Mouse (Mus musculus) retina, postnatal 1 day (tissue): ENCODE results near the gene Gm9945.
A peak's percentile ranks its signal among the peaks of the same experiment; 100 is the strongest.

ENCODE experiments used
- DNase-seq: peaks from one replicate; pipeline ENCODE4 v3.0.0-alpha.2; 2012

Gm9945 gene

DNA sequence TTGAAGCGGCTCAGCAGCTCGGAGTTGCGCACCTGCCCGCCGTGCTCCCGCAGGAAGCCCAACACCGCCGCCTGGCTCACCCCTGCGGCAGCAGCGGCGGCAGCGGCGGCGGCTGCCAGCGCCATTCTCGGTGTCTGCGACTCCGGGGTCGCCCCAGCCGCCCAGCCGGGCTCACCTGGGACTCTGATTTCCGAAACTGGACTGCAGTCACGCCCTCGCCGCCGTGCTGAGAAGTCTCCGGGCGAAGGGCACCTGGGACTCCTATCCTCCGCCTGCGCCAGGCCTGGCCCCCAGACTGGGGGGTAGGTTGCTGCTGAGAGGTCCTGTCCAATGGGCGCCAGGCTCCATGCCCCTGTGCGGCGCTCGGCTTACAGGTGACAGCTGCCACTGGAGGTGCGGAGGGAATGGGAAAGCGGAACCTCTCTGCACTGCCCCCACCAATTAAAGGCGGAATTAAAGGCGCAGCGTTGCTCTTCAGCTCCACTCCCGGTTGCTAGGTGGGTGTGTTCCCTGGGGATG is at the start of gene Gm9945, which contains the start of gene Sowaha:
Gm9945 (plus strand) TSS at position 384 of the 519 bp plus-strand sequence.
Sowaha (minus strand) TSS at position 492 of the 519 bp plus-strand sequence.
- peak; percentile 70 for DNase-seq

DNA sequence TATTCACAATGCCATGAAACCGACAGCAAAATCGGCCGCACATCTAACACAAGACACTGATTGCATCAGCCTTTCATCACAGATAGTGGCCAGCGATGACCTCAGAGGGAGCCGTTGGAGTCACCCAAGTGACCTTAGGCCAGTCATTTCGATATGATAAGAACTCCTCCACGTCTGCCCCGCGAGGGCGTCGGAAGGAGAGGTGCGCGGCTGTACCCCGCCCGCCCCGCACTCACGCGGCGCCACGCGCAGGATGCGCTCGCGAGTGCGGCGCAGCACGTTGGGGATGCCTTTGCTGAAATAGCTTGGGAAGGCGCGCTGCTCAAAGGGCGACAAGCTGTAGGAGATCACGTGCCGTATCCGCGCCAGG is 49.7 kb upstream of the Gm9945 start:
- no peak for DNase-seq

DNA sequence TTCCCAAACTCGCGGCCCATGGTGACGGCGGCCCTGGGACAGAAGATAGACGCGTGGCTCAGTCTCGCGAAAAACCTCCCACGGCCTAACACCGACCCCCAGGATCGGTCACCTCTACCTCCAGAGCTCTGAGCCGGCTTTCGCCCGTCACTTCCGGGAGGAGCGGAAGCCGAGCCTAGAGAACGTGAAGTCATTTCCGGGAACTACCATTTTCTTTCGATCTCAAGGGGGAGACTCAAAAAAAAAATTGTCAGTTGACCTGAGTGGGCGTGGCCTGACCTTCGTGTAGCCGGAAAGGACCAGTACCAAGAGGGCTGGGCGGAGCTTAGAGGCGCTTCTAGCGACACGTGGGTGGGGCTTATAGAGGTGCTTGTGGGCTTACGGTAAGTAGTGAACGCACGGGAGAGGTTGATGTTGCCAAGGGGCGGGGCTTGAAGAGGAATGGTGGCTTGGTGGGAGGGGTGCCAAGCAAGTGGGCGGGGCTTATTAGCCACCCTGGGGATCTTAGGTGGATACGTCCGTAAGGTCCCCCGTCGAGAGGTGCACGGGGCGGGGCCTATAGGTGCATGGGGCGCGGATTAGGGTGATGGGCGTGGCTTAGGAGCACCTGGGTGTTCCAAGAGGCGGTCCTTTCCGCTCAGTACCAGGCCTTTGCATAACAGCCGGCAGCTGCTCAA is 49.2 kb upstream of the Gm9945 start, which contains the start of the genes Uqcrq and Gdf9:
Uqcrq (minus strand) TSS at position 162 of the 677 bp plus-strand sequence.
Gdf9 (plus strand) TSS at position 354 of the 677 bp plus-strand sequence.
- DNase-seq: peak; percentile 100

DNA sequence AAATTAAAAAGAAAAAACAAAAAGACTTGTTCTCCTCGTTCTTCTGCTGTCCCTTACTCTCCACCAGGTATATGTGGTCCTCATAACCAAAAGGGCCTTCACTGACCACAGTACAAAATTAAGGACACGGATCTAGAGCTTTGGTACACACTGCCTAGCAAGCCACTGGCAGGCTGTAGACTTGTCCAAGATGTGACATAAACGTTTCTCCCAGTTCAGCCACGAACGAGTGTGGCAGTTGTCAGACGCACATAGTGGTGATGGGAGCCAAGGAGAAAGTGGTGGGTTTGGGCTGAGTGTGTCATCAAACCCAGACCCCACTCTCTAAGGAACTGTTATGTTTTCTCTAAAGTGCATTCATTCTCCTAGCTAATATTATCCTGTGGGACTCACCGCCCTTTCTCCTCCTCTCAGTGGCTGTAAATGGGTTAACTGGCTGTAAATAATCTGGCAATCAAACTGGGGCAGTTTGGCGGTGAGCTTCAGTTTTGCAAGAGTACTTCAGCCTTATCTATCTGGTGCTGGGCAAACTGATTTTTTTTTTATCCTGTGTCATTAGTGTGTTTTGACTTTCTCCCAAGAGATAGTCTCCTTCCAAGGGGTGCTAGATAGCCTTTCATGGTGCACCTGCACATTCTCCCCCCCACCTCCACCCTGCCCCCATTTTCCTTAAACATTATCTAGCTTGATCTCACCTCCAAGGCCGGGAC is 48.5 kb upstream of the Gm9945 start:
- DNase-seq: peak; percentile 48

DNA sequence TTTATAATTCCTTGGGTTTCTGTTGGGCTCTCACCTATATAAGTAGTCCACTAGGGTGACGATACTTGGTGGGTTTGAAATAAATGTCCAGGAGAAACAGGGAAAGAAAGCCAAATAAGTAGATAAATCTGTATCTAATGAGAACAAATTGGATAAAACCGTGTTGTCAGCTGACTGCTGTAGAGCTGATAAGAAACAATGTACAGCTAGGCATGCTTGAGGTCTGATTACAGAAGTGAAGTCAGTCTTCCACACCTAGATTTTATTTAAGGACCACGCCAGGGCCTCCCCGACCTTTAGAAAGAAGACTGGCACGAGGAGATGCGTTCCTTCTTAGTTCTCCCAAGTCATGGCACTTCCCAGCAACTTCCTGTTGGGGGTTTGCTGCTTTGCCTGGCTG is 46.9 kb upstream of the Gm9945 start:
- DNase-seq: no peak

DNA sequence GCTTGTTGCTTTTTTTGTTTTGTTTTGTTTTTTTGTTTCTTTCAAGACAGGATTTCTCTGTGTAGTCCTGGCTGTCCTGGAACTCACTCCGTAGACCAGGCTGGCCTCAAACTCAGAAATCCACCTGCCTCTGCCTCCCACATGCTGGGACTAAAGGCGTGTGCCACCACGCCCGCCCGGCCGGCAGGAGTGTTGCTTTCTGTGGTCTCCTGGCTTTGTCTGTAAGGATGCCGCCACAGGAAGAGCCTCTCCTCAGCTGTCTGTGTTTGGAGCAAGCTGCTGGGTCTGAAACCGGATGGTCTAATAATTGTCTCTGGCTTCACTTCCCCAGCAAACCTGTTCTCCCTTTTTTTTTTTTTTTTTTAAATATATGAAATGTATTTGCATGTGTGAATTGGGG is 44.5 kb upstream of the Gm9945 start:
- no peak for DNase-seq

DNA sequence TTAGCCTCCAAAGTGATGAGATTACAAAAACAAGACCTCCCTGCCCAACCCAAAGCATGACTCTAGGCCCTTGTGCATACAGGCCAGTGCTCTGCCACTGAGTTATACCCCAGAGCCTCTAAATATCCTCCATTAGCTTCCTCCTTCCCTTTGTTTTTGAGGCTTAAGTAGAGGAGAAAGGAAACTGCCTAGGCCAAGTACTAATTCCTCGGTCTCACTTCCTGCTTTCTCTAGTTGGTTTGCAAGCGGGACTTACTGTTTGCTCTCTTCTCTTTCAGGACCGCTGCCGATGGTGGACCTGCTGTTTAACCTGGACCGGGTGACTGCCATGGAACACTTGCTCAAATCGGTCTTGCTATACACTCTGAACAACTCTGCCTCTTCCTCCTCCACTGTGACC is 43.6 kb upstream of the Gm9945 start:
- no peak for DNase-seq

DNA sequence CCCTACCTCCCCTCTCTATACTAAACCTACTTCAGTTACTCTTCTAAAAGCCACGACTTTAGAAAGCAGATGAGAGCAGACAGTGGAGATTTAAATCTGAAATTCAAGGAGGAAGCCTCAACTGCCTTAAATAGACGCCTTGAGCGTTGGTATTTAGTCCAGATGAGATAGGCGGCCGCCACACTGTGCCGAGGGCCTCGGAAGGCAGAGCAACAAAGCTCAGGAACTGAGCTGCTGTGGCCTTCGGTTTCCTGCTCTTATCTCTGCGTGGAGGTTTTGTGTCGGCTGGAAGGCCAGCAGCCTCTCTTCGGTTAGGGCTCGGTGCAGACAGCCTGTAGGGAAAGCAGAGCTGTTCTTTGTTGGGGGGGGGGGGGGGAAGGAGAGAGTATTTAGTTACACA is 38.0 kb upstream of the Gm9945 start:
- no peak for DNase-seq

DNA sequence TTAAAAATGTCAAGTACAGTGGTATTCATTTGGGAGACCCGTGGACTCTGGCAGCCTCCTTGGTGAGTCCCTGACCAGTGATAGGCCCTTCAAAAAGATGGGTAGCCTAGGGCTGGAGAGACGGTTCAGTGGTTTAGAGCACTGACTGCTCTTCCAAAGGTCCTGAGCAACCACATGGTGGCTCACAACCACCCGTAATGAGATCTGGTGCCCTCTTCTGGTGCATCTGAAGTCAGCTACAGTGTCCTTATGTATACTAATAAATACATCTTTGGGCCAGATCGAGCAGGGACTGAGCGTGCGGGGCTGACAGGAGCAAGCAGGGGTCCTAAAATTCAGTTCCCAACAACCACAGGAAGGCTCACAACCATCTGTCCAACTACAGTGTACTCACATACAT is 36.1 kb upstream of the Gm9945 start:
- DNase-seq: peak; percentile 26

DNA sequence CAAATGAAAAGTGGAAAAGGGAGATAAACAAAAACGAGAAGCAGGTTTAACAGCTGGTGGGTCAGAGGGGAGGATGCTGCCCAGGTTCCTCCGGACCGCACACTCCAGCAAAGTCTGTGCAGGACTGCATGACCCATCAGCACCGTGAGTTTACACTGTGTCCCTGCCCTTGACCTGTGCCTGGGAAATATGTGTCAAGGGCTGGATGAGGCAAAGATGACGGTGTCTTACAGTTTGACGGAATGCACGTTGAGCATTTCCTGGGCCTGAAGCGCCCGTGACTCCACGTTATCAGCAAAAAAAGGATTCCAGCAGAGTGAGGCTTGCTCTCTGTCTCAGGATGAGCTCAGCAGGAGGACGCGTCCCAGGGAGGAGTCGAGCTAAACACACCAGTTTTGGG is 34.4 kb upstream of the Gm9945 start:
- no peak for DNase-seq

DNA sequence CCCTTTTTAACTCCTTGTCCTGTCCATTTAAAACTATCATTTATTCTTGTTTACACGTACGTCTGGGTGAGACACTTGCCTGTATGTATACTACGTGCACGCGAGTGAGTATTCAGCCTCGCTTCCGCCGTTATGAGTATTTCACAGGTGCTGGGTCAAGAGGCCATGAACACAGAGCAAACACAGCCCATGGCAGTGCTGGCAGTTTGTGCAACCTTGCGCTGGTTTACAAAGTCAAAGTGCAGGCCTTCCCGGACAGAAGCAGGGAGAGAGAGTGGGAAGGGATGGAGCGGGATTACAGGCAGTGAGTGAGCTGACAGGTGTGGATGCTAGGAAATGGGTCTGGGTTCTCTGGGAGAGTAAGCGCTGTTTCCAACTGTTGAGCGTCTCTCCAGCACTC is 33.8 kb upstream of the Gm9945 start:
- no peak for DNase-seq

DNA sequence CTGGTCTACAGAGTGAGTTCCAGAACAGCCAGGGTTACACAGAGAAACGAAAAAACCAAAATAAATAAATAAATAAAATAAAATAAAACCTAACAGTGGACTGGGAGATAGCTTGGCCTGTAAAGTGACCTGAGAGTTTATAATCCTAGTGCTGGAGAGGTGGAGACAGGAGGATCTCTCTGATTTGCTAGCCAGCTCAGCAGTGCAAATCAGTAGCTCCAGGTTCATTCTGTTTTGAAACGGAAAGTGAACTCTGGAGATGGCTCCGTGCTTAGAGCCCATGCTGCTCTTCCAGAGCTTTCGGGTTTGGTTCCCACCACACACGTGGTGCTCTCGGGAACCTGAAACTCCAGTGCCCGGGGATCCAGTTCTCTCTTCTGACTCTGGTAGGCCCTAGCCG is 32.0 kb upstream of the Gm9945 start:
- no peak for DNase-seq

DNA sequence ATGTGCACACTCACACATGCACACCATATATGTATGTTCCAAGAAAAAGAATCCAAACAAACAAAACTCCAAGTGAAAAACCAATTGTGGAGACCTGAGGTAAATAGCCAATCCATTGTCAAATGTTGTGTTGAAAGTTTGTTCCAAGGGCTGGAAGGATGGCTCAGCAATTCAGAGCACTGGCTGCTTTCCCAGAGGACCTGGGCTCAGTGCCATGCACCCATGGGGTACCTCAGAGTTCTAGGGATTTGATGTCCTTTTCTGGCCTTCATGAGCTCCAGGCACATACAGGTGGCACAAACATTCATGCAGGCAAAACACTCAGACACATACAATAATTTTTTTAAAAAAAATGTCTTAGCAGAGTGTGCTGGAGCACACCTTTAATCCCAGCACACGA is 31.4 kb upstream of the Gm9945 start:
- no peak for DNase-seq

DNA sequence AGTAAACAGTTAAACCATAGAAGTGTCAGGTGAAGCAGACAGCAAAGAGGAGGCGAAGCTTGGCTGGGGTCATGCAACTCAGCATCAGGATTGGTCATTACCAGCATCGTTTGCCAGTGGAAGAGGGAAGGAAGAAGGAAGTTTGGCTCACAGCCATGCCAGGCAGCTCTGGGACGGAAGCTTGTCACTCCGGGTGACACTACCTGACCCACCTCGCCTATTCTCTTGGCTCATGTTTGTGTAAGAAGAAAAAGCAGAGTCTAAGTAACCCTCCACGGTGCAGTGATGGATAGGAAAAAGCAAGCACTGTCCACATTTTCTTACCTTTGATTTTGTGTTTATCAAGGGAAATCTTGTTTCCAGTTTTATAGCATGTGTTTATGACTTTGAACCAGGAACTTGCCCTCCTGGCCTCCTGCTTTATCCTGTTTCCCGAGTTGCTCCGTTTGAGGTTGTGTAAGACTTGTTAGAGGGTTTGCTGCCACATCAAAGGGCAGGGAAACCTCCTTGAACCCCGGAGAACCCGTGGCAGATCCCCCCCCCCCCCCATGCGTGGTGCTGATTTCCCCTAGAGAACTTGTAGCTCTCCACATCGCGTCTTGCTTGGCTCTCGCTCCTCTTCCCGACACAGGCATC is 29.8 kb upstream of the Gm9945 start:
- no peak for DNase-seq

DNA sequence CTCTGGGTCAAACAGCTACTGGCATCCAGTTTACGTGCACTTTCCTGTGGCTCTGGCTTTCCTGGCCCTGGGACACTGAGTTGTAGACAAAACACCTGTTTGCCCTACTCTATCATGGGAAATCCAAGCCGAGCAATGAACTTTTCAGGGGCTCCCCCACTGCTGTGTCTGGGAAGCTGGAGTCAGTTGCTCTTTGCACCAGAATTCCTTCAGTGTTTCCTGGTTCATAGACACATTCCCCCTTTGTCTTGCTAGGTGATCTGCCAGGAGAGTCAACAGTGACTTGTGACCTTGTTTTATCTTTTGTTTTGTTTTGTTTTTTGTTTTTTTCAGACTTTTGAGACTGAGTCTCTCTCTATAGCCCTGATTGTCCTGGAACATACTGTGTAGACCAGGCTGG is 28.6 kb upstream of the Gm9945 start:
- DNase-seq: no peak

DNA sequence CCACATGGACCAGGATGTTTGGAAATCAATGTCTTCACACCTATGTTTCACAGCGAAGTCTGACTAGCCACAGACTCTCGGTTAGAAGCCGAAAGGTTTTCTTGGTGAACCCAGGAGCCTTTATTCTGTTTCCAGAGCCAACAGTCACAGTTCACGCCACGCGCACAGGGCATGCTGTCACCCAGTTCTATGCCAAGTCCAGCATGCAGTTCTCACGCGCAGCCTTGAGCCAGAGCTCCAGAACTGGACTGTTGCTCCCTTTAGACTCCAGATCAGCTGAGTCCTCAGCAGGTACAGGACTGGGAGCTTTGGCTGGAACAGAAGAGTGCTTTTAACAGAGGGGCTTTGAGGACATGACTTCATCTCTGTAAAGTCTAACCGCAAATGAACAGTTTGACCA is 27.6 kb upstream of the Gm9945 start:
- DNase-seq: no peak

DNA sequence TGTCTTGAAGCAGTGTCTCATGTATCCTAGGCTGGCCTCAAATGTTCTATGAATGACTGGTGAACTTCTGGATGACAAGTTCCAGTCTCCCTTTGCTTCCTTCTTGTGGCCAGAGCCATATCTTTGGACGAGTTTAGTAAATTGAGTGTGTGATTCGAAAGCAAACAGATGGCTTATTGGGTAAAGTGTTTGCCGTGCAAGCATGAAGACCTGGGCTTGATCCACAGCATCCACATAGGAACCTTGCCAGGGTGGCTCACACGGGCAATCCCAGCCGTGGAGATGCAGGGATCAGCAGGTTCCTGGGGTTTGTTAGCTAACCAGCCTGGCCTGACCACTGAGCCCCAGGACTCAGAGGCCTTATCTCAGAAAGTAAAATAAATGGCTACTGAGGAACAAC is 26.9 kb upstream of the Gm9945 start:
- no peak for DNase-seq

DNA sequence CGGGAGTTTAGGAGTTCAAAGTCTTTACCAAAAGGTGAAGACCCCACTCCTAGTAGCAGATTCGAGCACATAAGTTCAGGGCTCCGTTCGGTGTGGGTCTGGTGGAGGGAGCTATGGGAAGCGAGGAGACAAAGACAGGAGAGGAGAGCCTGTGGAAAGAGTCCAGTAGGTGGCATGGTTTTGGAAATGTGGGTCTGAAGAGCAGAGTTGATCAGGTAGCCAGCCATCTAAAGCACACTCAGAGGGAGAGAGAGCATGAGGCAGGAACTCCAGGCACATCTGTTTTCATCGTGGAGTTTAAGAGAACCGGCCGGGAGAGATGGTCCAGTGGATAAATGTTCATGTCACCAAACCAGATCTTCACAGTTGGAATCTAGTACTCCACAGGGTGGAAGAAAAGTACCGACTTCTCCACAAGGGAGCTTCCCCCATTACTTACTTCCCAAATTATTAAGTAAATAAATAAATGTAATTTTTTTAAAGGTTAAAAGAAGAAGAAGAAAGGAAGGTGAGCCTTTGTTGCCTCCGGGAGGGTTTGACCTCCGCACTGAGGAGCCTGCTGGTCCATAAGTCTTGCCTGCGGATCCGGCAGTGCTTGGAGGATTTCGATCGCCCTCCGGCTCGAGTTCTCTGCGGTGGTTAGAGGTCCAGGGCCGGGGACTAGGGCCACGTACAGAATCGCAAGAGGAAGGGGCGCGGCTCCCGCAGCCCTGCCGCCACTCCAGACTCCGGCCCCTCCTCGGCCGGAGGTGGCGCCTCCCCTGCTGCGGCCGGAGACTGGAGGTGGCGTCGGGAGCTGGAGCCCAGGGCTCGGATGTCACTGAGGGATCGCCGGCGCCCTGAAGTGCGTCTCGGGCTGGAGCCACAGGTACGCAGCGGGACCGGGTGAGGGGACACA is 23.2 kb upstream of the Gm9945 start, which contains the start of the genes Gm10447 and Shroom1:
Gm10447 (minus strand) TSS at position 637 of the 898 bp plus-strand sequence.
Shroom1 (plus strand) TSS at position 732 of the 898 bp plus-strand sequence.
- DNase-seq: peak; percentile 63

DNA sequence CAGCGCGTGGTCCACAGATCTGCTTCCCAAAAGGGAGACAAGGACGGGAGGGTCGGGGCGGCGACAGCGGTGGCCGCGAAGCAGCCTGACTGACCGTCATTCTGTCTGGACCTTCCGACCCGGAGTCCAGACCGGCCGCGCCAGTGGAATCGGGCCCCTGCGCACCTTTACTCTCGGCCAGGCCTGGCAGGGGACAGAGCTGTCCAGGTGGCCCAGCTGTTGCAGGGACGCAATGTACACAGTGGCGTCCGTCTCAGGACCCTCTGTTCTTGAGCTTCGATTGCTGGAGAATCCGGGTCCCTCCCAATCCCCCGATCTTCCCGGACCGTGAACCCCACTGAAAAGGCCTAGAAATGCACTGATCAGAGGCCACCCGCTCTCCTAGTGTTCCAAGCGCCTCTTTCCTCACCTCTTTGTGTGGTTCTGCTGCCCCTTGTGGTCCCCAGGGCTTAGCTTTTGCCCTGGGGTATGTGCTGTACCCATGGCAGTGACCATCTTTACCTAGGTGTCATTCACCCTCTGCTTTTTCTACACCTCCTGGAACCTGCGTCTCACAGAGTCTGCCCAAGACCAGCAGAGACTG is 22.5 kb upstream of the Gm9945 start:
- DNase-seq: peak; percentile 46

DNA sequence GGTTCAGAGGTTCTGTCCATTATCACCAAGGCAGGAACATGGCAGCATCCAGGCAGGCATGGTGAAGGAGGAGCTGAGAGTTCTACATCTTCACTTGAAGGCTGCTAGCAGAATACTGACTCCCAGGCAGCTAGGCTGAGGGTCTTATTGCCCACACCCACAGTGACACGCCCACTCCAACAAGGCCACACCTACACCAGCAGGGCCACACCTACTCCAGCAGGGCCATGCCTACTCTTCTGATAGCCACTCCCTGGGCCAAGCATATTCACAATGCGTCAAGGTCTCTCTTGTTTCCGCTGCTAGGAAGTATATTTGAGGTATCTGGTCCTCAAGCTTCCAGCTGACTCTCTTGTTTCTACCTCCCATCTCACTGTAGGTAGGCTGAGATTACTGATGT is 21.0 kb upstream of the Gm9945 start:
- no peak for DNase-seq

DNA sequence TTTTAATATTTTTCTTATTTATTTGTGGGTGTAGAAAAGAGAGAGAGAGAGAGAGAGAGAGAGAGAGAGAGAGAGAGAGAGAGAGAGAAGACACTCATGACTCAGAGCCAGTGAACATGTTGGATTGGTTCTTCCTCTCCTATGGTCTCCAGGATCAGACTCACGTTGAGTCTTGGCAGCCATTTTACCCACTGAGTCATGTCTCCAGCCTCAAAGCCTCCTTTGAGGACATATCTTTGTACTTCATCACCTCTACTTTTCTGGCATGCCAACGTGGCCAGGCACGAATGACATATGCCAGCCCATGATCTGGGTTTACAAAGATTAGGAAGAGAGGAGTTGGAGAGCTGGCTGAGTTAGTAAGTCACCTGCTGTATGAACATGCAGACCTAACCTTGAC is 19.8 kb upstream of the Gm9945 start:
- DNase-seq: no peak

DNA sequence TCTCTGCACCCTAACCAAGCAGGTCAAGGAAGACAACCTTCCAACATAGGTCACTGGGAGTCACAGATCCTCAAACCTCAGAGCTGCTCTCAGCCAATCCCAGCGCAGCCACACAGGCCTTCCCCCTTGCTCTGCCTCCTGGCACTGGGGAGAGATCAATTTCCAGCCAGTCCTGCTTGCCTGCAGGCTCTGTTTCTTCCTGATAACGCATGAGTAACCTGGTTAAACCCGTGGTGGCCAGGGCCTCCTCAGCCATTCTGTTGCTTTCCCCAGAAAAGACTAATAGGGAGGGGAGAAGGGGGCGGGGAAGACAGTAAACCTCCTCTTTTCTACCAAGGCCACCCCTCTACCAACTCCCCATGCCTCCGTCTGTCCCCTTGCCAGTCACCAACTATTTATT is 18.2 kb upstream of the Gm9945 start:
- peak; percentile 54 for DNase-seq
